Mouse (Mus musculus) lung, postnatal 36 days (tissue): ENCODE measurements around the gene Zfp1.

Experiments
- DNase-seq: peaks from one replicate; pipeline ENCODE4 v3.0.0; 2022; ENCODE audit warnings: mixed read lengths

Zfp1 gene

GRCm38 (mm10) chr8:111678848-111679247 is 35.6 kb downstream of the Zfp1 start:
- no peak for DNase-seq

GRCm38 (mm10) chr8:111680423-111681028 is 37.3 kb downstream of the Zfp1 start:
- DNase-seq = no peak

GRCm38 (mm10) chr8:111681153-111681552 is 38.0 kb downstream of the Zfp1 start:
- DNase-seq = no peak

- DNase-seq = no peak
Observed at GRCm38 (mm10) chr8:111682521-111682920, 39.3 kb downstream of the Zfp1 start.

- no peak for DNase-seq
Observed at GRCm38 (mm10) chr8:111686881-111687280, 43.7 kb downstream of the Zfp1 start.

- no peak for DNase-seq
Observed at GRCm38 (mm10) chr8:111690960-111691445, 47.8 kb downstream of the Zfp1 start, which contains the start of gene Ctrb1. Gene Ctrb1, minus strand, starts transcription at chr8:111691010.

GRCm38 (mm10) chr8:111693261-111693741 is 50.1 kb downstream of the Zfp1 start:
- no peak for DNase-seq

GRCm38 (mm10) chr8:111695441-111695840 is 52.2 kb downstream of the Zfp1 start:
- DNase-seq = no peak

GRCm38 (mm10) chr8:111697655-111698054 is 54.5 kb downstream of the Zfp1 start:
- DNase-seq = no peak

GRCm38 (mm10) chr8:111699035-111699434 is 55.8 kb downstream of the Zfp1 start:
- DNase-seq = no peak

GRCm38 (mm10) chr8:111700201-111700600 is 57.0 kb downstream of the Zfp1 start:
- DNase-seq = no peak

- DNase-seq = no peak
Observed at GRCm38 (mm10) chr8:111700740-111701139, 57.5 kb downstream of the Zfp1 start.

GRCm38 (mm10) chr8:111701380-111701779 is 58.2 kb downstream of the Zfp1 start:
- no peak for DNase-seq

- no peak for DNase-seq
Observed at GRCm38 (mm10) chr8:111704585-111704984, 61.4 kb downstream of the Zfp1 start.

GRCm38 (mm10) chr8:111705222-111705621 is 62.0 kb downstream of the Zfp1 start:
- DNase-seq = no peak

- no peak for DNase-seq
Observed at GRCm38 (mm10) chr8:111705699-111706098, 62.5 kb downstream of the Zfp1 start.

GRCm38 (mm10) chr8:111708265-111708664 is 65.1 kb downstream of the Zfp1 start:
- no peak for DNase-seq

- DNase-seq = no peak
Observed at GRCm38 (mm10) chr8:111709223-111709622, 66.0 kb downstream of the Zfp1 start.

GRCm38 (mm10) chr8:111710777-111711485 is 67.7 kb downstream of the Zfp1 start:
- no peak for DNase-seq

- no peak for DNase-seq
Observed at GRCm38 (mm10) chr8:111712135-111712534, 68.9 kb downstream of the Zfp1 start.

- DNase-seq = peak; percentile 77
Observed at GRCm38 (mm10) chr8:111712588-111712987, 69.4 kb downstream of the Zfp1 start.

- DNase-seq = no peak
Observed at GRCm38 (mm10) chr8:111713291-111713690, 70.1 kb downstream of the Zfp1 start.

- DNase-seq = no peak
Observed at GRCm38 (mm10) chr8:111713817-111714216, 70.6 kb downstream of the Zfp1 start.

- no peak for DNase-seq
Observed at GRCm38 (mm10) chr8:111714295-111714694, 71.1 kb downstream of the Zfp1 start.
